Mouse (Mus musculus): Measurements from ENCODE around the gene Ctnna2. TPM values are rescaled to one million over a fixed set of nuclear protein-coding genes. Genes with fewer than 3 reads are reported as not detected.

Ctnna2 gene
- polyA plus RNA-seq, 1 experiment, result 86.0 TPM

- Histone ChIP-seq H3K4me3 (ENCODE audit: insufficient read depth, low read length) (no peak overlapping the region), H3K4me1 (ENCODE audit: control insufficient read depth, insufficient read depth, low read length) (peaks cover 4% of the 10 kb centered on the region), H3K27ac (ENCODE audit: insufficient read depth, low read length) (no peak overlapping the region)
- TF ChIP-seq POLR2A (IDR thresholded peaks at IDR 0.05; ENCODE audit: extremely low read depth, insufficient read depth, low read length), result no peak
- TF ChIP-seq CTCF (IDR thresholded peaks at IDR 0.05; ENCODE audit: extremely low read depth, insufficient read depth, low read length), result no peak
Observed at GRCm38 (mm10) chr6:77199375-77199774, 780.1 kb downstream of the Ctnna2 start.

- H3K4me1 ChIP-seq (ENCODE audit: control insufficient read depth, insufficient read depth, low read length), result peaks cover 3% of the 10 kb centered on the region; the same call in 1 of the 2 replicates
- H3K27ac ChIP-seq (ENCODE audit: insufficient read depth, low read length), result no peak overlapping the region
- TF ChIP-seq CTCF (IDR thresholded peaks at IDR 0.05; ENCODE audit: extremely low read depth, insufficient read depth, low read length) (no peak), POLR2A (IDR thresholded peaks at IDR 0.05; ENCODE audit: extremely low read depth, insufficient read depth, low read length) (no peak)
- H3K4me3 ChIP-seq (ENCODE audit: insufficient read depth, low read length), result no peak overlapping the region
Observed at GRCm38 (mm10) chr6:77196650-77197049, 782.8 kb downstream of the Ctnna2 start.

- Histone ChIP-seq H3K4me1 (ENCODE audit: control insufficient read depth, insufficient read depth, low read length) (no peaks in the 10 kb centered on the region), H3K4me3 (ENCODE audit: insufficient read depth, low read length) (no peak overlapping the region), H3K27ac (ENCODE audit: insufficient read depth, low read length) (no peak overlapping the region)
- no peak for TF ChIP-seq CTCF (IDR thresholded peaks at IDR 0.05; ENCODE audit: extremely low read depth, insufficient read depth, low read length)
- no peak for TF ChIP-seq POLR2A (IDR thresholded peaks at IDR 0.05; ENCODE audit: extremely low read depth, insufficient read depth, low read length)
Observed at GRCm38 (mm10) chr6:77191635-77192034, 787.9 kb downstream of the Ctnna2 start.

- H3K4me3 ChIP-seq (ENCODE audit: insufficient read depth, low read length), result no peak overlapping the region
- H3K4me1 ChIP-seq (ENCODE audit: control insufficient read depth, insufficient read depth, low read length), result peaks cover 6% of the 10 kb centered on the region
- no peak for TF ChIP-seq CTCF (IDR thresholded peaks at IDR 0.05; ENCODE audit: extremely low read depth, insufficient read depth, low read length)
- TF ChIP-seq POLR2A (IDR thresholded peaks at IDR 0.05; ENCODE audit: extremely low read depth, insufficient read depth, low read length), result no peak
- no peak overlapping the region for H3K27ac ChIP-seq (ENCODE audit: insufficient read depth, low read length)
Observed at GRCm38 (mm10) chr6:77188628-77189027, 790.9 kb downstream of the Ctnna2 start.

DNA sequence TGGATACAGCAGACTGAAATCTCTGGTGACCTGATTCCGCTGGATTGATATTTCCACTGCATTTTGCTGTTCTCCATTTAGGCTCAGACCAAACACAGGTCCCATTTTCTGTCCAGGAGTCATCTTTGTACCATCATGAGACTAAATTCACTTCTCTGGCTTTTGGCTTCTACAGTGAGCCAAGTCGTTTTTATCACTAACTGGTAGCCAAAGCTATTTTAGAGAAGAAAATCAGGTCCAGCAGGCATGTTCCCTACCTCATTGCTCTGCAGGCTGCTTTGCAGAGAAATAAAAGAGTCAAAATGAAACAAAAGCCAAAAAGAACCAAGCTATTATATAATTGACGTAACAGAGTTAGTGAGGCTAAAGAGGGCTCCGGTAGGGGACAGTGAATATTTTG, 793.7 kb downstream of the Ctnna2 start:
- no peak overlapping the region for H3K27ac ChIP-seq (ENCODE audit: insufficient read depth, low read length)
- H3K4me3 ChIP-seq (ENCODE audit: insufficient read depth, low read length), result no peak overlapping the region
- peaks cover 6% of the 10 kb centered on the region for H3K4me1 ChIP-seq (ENCODE audit: control insufficient read depth, insufficient read depth, low read length)
- TF ChIP-seq CTCF (IDR thresholded peaks at IDR 0.05; ENCODE audit: extremely low read depth, insufficient read depth, low read length) (no peak), POLR2A (IDR thresholded peaks at IDR 0.05; ENCODE audit: extremely low read depth, insufficient read depth, low read length) (no peak)

DNA sequence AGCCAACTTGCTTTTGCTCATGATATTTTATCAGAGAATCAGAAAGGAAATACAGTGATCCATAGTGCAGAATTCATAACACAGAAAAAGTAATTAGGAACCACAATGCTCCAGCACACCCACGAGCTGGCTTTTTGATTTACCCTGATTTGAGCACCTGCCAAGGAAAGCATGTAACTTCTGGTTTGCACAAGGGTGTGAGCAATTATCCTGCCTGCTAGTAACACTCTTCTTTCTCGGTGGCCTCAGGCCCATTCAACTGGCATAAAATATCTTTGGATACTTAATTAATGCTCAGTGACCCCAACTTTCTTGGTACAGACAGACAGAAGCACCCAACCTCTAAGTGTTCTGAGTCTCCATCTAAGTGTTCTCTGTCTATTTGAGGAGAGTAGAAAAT, 794.6 kb downstream of the Ctnna2 start:
- H3K27ac ChIP-seq (ENCODE audit: insufficient read depth, low read length), result no peak overlapping the region
- TF ChIP-seq CTCF (IDR thresholded peaks at IDR 0.05; ENCODE audit: extremely low read depth, insufficient read depth, low read length) (no peak), POLR2A (IDR thresholded peaks at IDR 0.05; ENCODE audit: extremely low read depth, insufficient read depth, low read length) (no peak)
- H3K4me1 ChIP-seq (ENCODE audit: control insufficient read depth, insufficient read depth, low read length), result peaks cover 6% of the 10 kb centered on the region
- no peak overlapping the region for H3K4me3 ChIP-seq (ENCODE audit: insufficient read depth, low read length)

DNA sequence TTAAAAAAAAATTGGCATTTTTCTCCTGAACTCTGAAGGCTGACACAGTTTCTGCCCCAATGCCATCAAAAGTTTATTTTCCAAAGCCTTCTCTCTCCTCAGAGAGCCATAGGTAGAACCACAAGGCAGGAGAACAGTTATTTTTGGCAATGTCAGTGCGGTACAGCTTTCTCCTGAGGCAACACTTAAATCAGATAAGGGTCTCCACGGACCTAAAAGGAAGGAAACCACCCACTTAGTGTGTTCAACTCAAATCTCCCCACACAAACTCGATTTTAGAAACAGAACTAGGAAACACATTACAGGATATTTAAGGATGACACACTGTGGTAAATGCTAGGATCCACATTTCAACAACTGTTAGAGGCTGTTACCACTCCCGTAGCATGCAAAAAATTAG, 803.7 kb downstream of the Ctnna2 start:
- no peaks in the 10 kb centered on the region; the same call in 1 of the 2 replicates for H3K4me1 ChIP-seq (ENCODE audit: control insufficient read depth, insufficient read depth, low read length)
- no peak overlapping the region for H3K4me3 ChIP-seq (ENCODE audit: insufficient read depth, low read length)
- no peak overlapping the region for H3K27ac ChIP-seq (ENCODE audit: insufficient read depth, low read length)
- no peak for TF ChIP-seq CTCF (IDR thresholded peaks at IDR 0.05; ENCODE audit: extremely low read depth, insufficient read depth, low read length)
- TF ChIP-seq POLR2A (IDR thresholded peaks at IDR 0.05; ENCODE audit: extremely low read depth, insufficient read depth, low read length), result no peak

DNA sequence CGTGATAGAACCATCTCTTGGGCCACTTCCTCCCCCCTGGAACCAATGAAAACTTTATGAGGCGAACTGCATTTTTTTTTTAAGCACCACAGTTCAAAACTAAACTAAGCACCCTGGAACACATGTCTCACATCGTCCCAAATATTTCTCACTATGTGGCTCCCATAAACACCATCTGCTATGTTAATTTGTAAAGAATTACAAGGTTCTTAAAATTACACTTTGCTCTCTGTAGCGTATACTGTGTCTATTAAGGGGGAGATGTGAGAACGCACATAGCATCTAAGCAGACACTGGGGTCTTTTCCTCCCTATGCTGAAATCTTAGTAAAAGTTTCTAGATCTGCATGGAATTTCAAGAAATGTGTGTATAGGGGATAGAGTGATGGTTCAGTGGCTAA, 822.5 kb downstream of the Ctnna2 start:
- TF ChIP-seq POLR2A (IDR thresholded peaks at IDR 0.05; ENCODE audit: extremely low read depth, insufficient read depth, low read length) (no peak), CTCF (IDR thresholded peaks at IDR 0.05; ENCODE audit: extremely low read depth, insufficient read depth, low read length) (no peak)
- no peak overlapping the region for H3K4me3 ChIP-seq (ENCODE audit: insufficient read depth, low read length)
- H3K27ac ChIP-seq (ENCODE audit: insufficient read depth, low read length), result no peak overlapping the region
- no peaks in the 10 kb centered on the region for H3K4me1 ChIP-seq (ENCODE audit: control insufficient read depth, insufficient read depth, low read length)

- H3K4me1 ChIP-seq (ENCODE audit: control insufficient read depth, insufficient read depth, low read length), result no peaks in the 10 kb centered on the region
- H3K27ac ChIP-seq (ENCODE audit: insufficient read depth, low read length), result no peak overlapping the region
- no peak for TF ChIP-seq CTCF (IDR thresholded peaks at IDR 0.05; ENCODE audit: extremely low read depth, insufficient read depth, low read length)
- no peak for TF ChIP-seq POLR2A (IDR thresholded peaks at IDR 0.05; ENCODE audit: extremely low read depth, insufficient read depth, low read length)
- no peak overlapping the region for H3K4me3 ChIP-seq (ENCODE audit: insufficient read depth, low read length)
Observed at GRCm38 (mm10) chr6:77139306-77139920, 840.1 kb downstream of the Ctnna2 start.

DNA sequence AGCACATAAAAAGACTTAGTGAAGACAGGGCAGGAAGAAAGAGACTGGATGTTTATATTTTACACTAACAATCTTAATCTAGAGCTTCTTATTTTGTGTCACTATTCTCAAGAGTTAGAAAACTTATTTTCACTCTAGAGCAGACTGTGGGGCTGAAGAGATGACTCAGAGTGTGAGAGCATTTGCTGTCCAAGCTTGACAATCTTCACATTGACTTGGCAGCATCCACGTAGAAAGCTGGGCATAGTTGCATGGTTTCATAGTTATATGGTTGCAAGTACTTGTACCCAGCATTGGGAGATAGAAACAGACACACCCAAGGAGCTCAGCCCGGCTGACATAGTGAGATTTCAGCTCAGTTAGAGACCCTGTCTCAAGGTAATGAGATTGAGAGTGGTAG, 858.6 kb downstream of the Ctnna2 start:
- Histone ChIP-seq H3K4me3 (ENCODE audit: insufficient read depth, low read length) (no peak overlapping the region), H3K4me1 (ENCODE audit: control insufficient read depth, insufficient read depth, low read length) (no peaks in the 10 kb centered on the region; the same call in 1 of the 2 replicates), H3K27ac (ENCODE audit: insufficient read depth, low read length) (no peak overlapping the region)
- TF ChIP-seq CTCF (IDR thresholded peaks at IDR 0.05; ENCODE audit: extremely low read depth, insufficient read depth, low read length) (no peak), POLR2A (IDR thresholded peaks at IDR 0.05; ENCODE audit: extremely low read depth, insufficient read depth, low read length) (no peak)
